Mouse (Mus musculus) kidney, embryonic 16.5 days (tissue): ENCODE data around the gene Ncor1. TPM values are rescaled to one million over a fixed set of nuclear protein-coding genes. Genes with fewer than 3 reads are reported as not detected.
"Not testable (repeated sequence)": the region's sequence is repeated elsewhere in the genome, so short reads cannot be mapped to it uniquely, and the experiment has no call there.

ENCODE experiments used
- ATAC-seq: fragments of 200-750 bp; cut with Nextera tagmentation; 2 replicates; pipeline ENCODE4 v1.8.0; 2017; ENCODE audit warnings: moderate TSS enrichment; ENCODE audit not compliant: low FRiP score, low TSS enrichment
- H3K27ac ChIP-seq: fragments of 300-500 bp; sonication (generic); 2 replicates; pipeline ENCODE4 v1.5.1; 2014; ENCODE audit warnings: low read length
- H3K27me3 ChIP-seq: fragments of 300-500 bp; sonication (generic); 2 replicates; pipeline ENCODE4 v1.6.1; 2014; ENCODE audit warnings: low read length, control low read depth, mixed read lengths; ENCODE audit not compliant: insufficient read depth
- H3K36me3 ChIP-seq: fragments of 300-500 bp; sonication (generic); 2 replicates; pipeline ENCODE4 v1.6.1; 2014; ENCODE audit warnings: low read length, control low read depth, mixed read lengths; ENCODE audit not compliant: insufficient read depth
- H3K4me1 ChIP-seq: fragments of 300-500 bp; sonication (generic); 2 replicates; pipeline ENCODE4 v1.6.1; 2014; ENCODE audit warnings: low read length, control low read depth, mixed read lengths; ENCODE audit not compliant: insufficient read depth
- H3K4me2 ChIP-seq: fragments of 300-500 bp; sonication (generic); replicated peaks from 2 replicates; pipeline ENCODE4 v1.6.1; 2014; ENCODE audit warnings: low read depth, low read length
- H3K4me3 ChIP-seq: fragments of 300-500 bp; sonication (generic); 2 replicates; pipeline ENCODE4 v1.5.1; 2014; ENCODE audit warnings: mild to moderate bottlenecking, low read length
- H3K9ac ChIP-seq: fragments of 300-500 bp; sonication (generic); replicated peaks from 2 replicates; pipeline ENCODE4 v1.6.1; 2014; ENCODE audit warnings: low read length
- H3K9me3 ChIP-seq: fragments of 300-500 bp; sonication (generic); 2 replicates; pipeline ENCODE4 v1.6.1; 2016; ENCODE audit warnings: low read length, control low read depth
- WGBS: fragments of 180-500 bp; shearing (Covaris S2); extraction: QIAGEN DNeasy Blood & Tissue Kit; methylation state at CpG from one replicate; pipeline ENCODE4 v1.1.7; 2014; 5-methylcytosine and 5-hydroxymethylcytosine counted together
- polyA plus RNA-seq: library from polyadenylated mRNA; unstranded; fragments of >200 nt; fragmentation: Nextera tagmentation; extraction: Ambion mirVana; gene quantifications from 2 replicates; pipeline ENCODE4 v1.2.1, GENCODE M21; 2015

The Ncor1 gene
- polyA plus RNA-seq, 1 experiment from 2014 or later: 102 TPM

DNA sequence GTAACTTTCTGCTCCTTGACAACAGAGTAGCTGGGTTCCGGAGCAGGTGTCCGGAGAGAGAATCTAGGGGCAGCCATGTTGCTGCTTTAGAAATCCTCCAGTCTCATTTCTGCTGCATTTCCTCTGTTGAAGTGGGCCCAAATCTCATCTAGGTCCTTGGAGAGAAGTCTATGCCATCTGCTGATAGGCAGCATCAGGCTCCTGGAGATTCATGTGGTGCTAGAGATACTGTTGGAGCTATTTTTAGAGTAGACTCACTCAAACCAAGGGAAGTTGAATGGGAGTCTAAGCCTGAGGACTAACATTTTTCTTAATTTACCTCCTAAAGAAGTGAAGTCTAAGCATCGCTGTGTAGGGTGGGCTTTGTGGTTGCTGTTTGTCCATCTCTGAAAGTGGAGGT is 6.4 kb upstream of the Ncor1 start:
- no peak overlapping the region for H3K4me2 ChIP-seq
- H3K4me1 ChIP-seq: no peaks in the 10 kb centered on the region
- ATAC-seq: no peak
- WGBS: 97% methylated on average over 3 of the region's 3 CpGs
- no peaks in the 10 kb centered on the region for H3K27me3 ChIP-seq
- H3K4me3 ChIP-seq: no peak overlapping the region
- no peaks in the 10 kb centered on the region for H3K9me3 ChIP-seq
- H3K9ac ChIP-seq: no peak overlapping the region
- no peak overlapping the region for H3K27ac ChIP-seq
- H3K36me3 ChIP-seq: no peaks in the 10 kb centered on the region

DNA sequence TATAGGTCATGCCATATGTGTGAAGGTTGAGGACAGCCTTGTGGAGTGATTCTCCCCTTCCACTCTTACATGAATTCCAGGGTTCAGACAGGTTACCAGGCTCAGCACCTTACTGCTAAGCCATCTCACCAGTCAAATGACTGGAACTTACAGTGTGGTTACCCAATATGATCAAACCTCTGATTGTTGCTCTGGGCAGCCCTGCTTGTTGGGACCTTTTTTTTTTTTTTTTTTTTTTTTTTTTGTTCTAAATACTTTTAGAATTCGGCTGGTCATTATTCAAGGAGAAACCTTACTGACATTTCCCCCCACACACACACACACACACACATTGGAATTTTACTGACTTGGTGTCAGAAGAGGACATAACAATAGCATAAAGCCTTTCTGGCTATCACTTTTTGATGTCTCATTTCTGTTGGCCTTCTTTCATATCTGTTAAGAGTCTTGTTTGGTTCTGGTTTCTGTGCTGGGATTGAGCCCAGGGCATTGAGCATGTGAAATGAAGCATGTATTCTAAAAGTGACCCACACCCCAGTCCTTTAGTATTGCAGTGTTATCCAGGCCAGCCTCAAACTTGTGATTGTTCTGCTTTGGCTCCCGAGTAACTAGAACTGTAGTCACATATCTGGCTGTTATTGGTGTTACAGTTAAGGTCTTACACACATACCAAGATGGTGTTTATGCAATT is 5.0 kb upstream of the Ncor1 start:
- ATAC-seq: no peak
- Histone ChIP-seq H3K4me1 (no peaks in the 10 kb centered on the region), H3K4me2 (no peak overlapping the region), H3K36me3 (no peaks in the 10 kb centered on the region), H3K9ac (no peak overlapping the region), H3K27ac (no peak overlapping the region), H3K4me3 (no peak overlapping the region), H3K27me3 (no peaks in the 10 kb centered on the region), H3K9me3 (no peaks in the 10 kb centered on the region)
- WGBS: 76% methylated on average over 2 of the region's 2 CpGs

DNA sequence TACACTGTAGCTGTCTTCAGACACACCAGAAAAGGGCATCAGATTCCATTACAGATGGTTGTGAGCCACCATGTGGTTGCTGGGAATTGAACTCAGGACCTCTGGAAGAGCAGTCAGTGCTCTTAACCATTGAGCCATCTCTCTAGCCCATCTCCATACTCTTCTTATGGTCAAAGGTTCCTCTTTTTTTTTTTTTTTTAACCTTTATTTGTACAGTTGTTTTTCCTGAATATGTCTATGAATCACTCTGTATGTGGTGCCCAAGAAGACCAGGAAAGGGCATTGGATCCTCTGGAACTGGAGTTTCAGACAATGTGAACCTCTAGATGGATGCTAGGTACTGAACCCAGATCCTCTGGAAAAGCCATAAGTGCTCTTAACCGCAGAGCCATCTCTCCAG is 4.2 kb upstream of the Ncor1 start:
- not testable (repeated sequence) for H3K27me3 ChIP-seq, H3K9ac ChIP-seq, H3K4me3 ChIP-seq, H3K9me3 ChIP-seq, ATAC-seq, H3K4me2 ChIP-seq, H3K36me3 ChIP-seq, H3K27ac ChIP-seq, H3K4me1 ChIP-seq
- WGBS: 87% methylated on average over 1 of the region's 1 CpGs

GRCm38 (mm10) chr11:62458780-62459179 is 439 bp upstream of the Ncor1 start:
- peak overlapping the region; percentile 81 for H3K4me2 ChIP-seq
- peak overlapping the region; percentile 99 for H3K9ac ChIP-seq
- no peak for ATAC-seq
- no peaks in the 10 kb centered on the region for H3K36me3 ChIP-seq
- no peaks in the 10 kb centered on the region for H3K27me3 ChIP-seq
- H3K4me3 ChIP-seq: peak overlapping the region; percentile 68
- peaks cover 9% of the 10 kb centered on the region for H3K4me1 ChIP-seq
- under 1% methylated on average over 9 of the region's 9 CpGs for WGBS
- peak overlapping the region; percentile 98 for H3K27ac ChIP-seq
- no peaks in the 10 kb centered on the region for H3K9me3 ChIP-seq

DNA sequence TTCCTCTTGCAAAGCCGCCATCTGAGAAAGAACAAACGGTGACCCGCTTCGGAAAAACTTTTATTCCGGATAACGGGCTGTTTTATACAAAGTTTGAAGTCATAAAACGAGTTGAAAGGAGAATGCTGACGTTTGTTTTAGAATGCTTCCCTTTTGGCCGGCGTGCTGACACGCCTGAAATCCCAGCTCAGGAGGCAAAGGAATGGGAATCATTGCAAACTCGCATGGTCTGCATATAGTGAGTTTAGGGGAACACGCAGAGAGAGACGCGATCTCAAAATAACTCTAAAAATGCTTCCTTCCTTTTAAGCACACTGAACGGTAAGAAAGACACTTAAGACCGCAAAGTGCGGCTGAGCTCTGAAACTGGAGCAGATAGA is 460 bp downstream of the Ncor1 start:
- ATAC-seq: no peak
- Histone ChIP-seq H3K27ac (peak overlapping the region; percentile 98), H3K9ac (peak overlapping the region; percentile 99), H3K27me3 (no peaks in the 10 kb centered on the region), H3K9me3 (no peaks in the 10 kb centered on the region), H3K36me3 (no peaks in the 10 kb centered on the region), H3K4me2 (peak overlapping the region; percentile 81), H3K4me1 (peaks cover 9% of the 10 kb centered on the region), H3K4me3 (peak overlapping the region; percentile 68)
- whole genome bisulfite sequencing: 0% methylated on average over 18 of the region's 18 CpGs

- ATAC-seq: peak; percentile 97
- under 1% methylated on average over 61 of the region's 73 CpGs for WGBS
These were observed 975 bp downstream of the Ncor1 start for GRCm38 (mm10) chr11:62457241-62457890.

DNA sequence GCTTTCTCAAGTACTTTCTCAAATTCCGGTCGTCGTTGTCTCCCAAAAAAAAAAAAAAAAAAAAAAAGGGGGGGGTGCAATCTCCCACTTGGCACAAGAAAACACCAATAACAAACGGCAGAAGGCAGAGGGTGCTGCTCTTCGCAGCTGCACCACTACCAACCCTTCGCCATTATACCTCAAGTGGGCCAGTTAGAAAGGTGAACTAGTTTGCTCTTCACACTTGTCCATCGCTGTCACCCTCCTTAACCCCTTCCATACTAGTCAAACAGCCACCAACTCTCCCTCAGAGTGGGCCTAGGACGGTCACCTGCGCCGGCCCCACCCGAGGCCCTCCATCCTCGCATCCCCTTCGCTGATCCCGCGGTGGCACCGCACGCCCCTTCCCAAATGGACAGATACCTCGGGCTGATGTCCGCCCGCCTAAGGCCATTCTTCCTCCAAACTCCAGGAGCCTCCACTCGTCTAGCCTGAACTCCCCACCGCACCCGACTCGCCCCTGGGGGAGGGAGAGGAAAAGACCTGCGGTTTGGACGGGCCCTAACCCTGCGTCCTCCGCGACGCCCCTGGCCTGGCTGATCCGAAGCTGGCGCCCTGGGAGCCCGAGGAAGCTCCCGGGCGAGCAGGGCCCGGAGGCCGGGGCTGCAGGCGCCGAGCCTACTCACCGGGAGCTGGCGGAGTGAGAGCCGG is 1.7 kb downstream of the Ncor1 start:
- peaks cover 9% of the 10 kb centered on the region for H3K4me1 ChIP-seq
- peak overlapping the region; percentile 68 for H3K4me3 ChIP-seq
- H3K27me3 ChIP-seq: no peaks in the 10 kb centered on the region
- H3K9me3 ChIP-seq: no peaks in the 10 kb centered on the region
- peak overlapping the region; percentile 75 for H3K4me2 ChIP-seq
- H3K9ac ChIP-seq: peak overlapping the region; percentile 99
- H3K27ac ChIP-seq: peak overlapping the region; percentile 98
- under 1% methylated on average over 42 of the region's 42 CpGs for WGBS
- ATAC-seq: peak; percentile 79
- H3K36me3 ChIP-seq: no peaks in the 10 kb centered on the region

More at GRCm38 (mm10) chr11:62457241-62457890, 975 bp downstream of the Ncor1 start:
- Histone ChIP-seq H3K9ac (peak overlapping the region; percentile 99), H3K9me3 (no peaks in the 10 kb centered on the region), H3K4me1 (peaks cover 9% of the 10 kb centered on the region), H3K4me3 (peak overlapping the region; percentile 68), H3K27ac (peak overlapping the region; percentile 98), H3K27me3 (no peaks in the 10 kb centered on the region), H3K36me3 (no peaks in the 10 kb centered on the region), H3K4me2 (peak overlapping the region; percentile 81)

- ATAC-seq: no peak
- Histone ChIP-seq H3K36me3 (no peaks in the 10 kb centered on the region), H3K4me3 (peak overlapping the region; percentile 68), H3K4me2 (peak overlapping the region; percentile 75), H3K9me3 (no peaks in the 10 kb centered on the region), H3K27me3 (no peaks in the 10 kb centered on the region), H3K4me1 (peaks cover 9% of the 10 kb centered on the region), H3K9ac (peak overlapping the region; percentile 99), H3K27ac (peak overlapping the region; percentile 98; the same call in 1 of the 2 replicates)
- 7% methylated on average over 3 of the region's 3 CpGs for WGBS
These were observed 2.3 kb downstream of the Ncor1 start for GRCm38 (mm10) chr11:62456021-62456482.

DNA sequence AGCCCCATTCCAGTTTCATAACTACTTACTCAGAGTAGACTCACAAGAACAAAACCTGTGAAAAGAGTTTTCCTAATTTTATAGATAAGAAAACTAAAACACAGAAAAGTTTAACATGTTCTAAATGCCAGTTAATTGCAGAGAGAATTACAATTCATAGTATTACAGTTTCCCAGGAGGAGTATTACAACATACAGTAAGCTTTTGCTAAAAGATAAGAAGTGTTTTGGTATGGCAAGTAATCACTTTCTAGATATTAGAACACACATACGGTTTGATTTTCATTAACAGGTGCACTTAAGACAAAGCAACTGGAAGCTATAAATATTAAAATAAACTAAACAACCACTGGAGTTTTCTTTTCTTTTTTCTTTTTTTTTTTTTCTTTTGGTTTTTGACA is 3.1 kb downstream of the Ncor1 start:
- 0 out of 2 replicates have a peak, but pooled peaks cover 3% of the 10 kb centered on the region for H3K36me3 ChIP-seq
- H3K4me3 ChIP-seq: no peak overlapping the region
- H3K9ac ChIP-seq: no peak overlapping the region
- ATAC-seq: no peak
- H3K27ac ChIP-seq: no peak overlapping the region
- H3K27me3 ChIP-seq: no peaks in the 10 kb centered on the region
- WGBS: 68% methylated on average over 1 of the region's 1 CpGs
- no peaks in the 10 kb centered on the region for H3K9me3 ChIP-seq
- peak overlapping the region; percentile 75 for H3K4me2 ChIP-seq
- H3K4me1 ChIP-seq: peaks cover 9% of the 10 kb centered on the region
